Mouse (Mus musculus) stomach, embryonic 16.5 days (tissue): ENCODE results near the gene Timp4. TPM values are rescaled to one million over a fixed set of nuclear protein-coding genes. Genes with fewer than 3 reads are reported as not detected.
"Not testable (repeated sequence)": the region's sequence is repeated elsewhere in the genome, so short reads cannot be mapped to it uniquely, and the experiment has no call there.

Experiments used
- ATAC-seq: fragments of 200-750 bp; cut with Nextera tagmentation; 2 replicates; pipeline ENCODE4 v1.8.0; 2017; ENCODE audit warnings: moderate number of reproducible peaks, moderate TSS enrichment; ENCODE audit not compliant: insufficient read depth, low FRiP score
- H3K27ac ChIP-seq: fragments of 300-500 bp; sonication (generic); 2 replicates; pipeline ENCODE4 v1.5.1; 2014; ENCODE audit warnings: low read length
- H3K27me3 ChIP-seq: fragments of 300-500 bp; sonication (generic); 2 replicates; pipeline ENCODE4 v1.6.1; 2014; ENCODE audit warnings: low read length, control low read depth, mixed read lengths; ENCODE audit not compliant: control insufficient read depth, insufficient read depth
- H3K36me3 ChIP-seq: fragments of 300-500 bp; sonication (generic); 2 replicates; pipeline ENCODE4 v1.6.1; 2014; ENCODE audit warnings: low read length; ENCODE audit not compliant: control insufficient read depth, insufficient read depth
- H3K4me1 ChIP-seq: fragments of 300-500 bp; sonication (generic); 2 replicates; pipeline ENCODE4 v1.6.1; 2014; ENCODE audit warnings: low read length, control low read depth, mixed read lengths; ENCODE audit not compliant: control insufficient read depth, insufficient read depth
- H3K4me2 ChIP-seq: fragments of 300-500 bp; sonication (generic); 2 replicates; pipeline ENCODE4 v1.6.1; 2014; ENCODE audit warnings: low read depth, low read length, mixed read lengths
- H3K4me3 ChIP-seq: fragments of 300-500 bp; sonication (generic); replicated peaks from 2 replicates; pipeline ENCODE4 v1.5.1; 2014; ENCODE audit warnings: mild to moderate bottlenecking, low read length
- H3K9ac ChIP-seq: fragments of 300-500 bp; sonication (generic); 2 replicates; pipeline ENCODE4 v1.6.1; 2014; ENCODE audit warnings: low read length
- H3K9me3 ChIP-seq: fragments of 300-500 bp; sonication (generic); replicated peaks from 2 replicates; pipeline ENCODE4 v1.6.1; 2016; ENCODE audit warnings: low read length, control low read depth; ENCODE audit not compliant: control insufficient read depth
- WGBS: fragments of 180-500 bp; shearing (Covaris S2); extraction: QIAGEN DNeasy Blood & Tissue Kit; methylation state at CpG from one replicate; pipeline ENCODE4 v1.1.7; 2014; 5-methylcytosine and 5-hydroxymethylcytosine counted together
- polyA plus RNA-seq: library from polyadenylated mRNA; unstranded; fragments of >200 nt; fragmentation: Nextera tagmentation; extraction: Ambion mirVana; gene quantifications from 2 replicates; pipeline ENCODE4 v1.2.1, GENCODE M21; 2015

Gene Timp4
- polyA plus RNA-seq, 1 experiment from 2014 or later, result 1.4 TPM

- Histone ChIP-seq H3K9me3 (no peaks in the 10 kb centered on the region), H3K27me3 (no peaks in the 10 kb centered on the region), H3K27ac (no peak overlapping the region), H3K4me2 (no peak overlapping the region), H3K9ac (no peak overlapping the region), H3K4me3 (no peak overlapping the region), H3K36me3 (no peaks in the 10 kb centered on the region), H3K4me1 (no peaks in the 10 kb centered on the region)
- 54% methylated on average over 3 of the region's 3 CpGs for WGBS
- ATAC-seq, result no peak
Measured at GRCm38 (mm10) chr6:115241131-115241699, 10.8 kb downstream of the Timp4 start.

- not testable (repeated sequence) for H3K4me3 ChIP-seq, H3K4me1 ChIP-seq, H3K36me3 ChIP-seq, H3K27me3 ChIP-seq, H3K4me2 ChIP-seq, ATAC-seq, H3K9me3 ChIP-seq
- peak overlapping the region; percentile 34; the same call in 1 of the 2 replicates for H3K27ac ChIP-seq
- H3K9ac ChIP-seq, result 0 out of 2 replicates have a peak overlapping the region, but pooled peaks have one; percentile 17
- WGBS, result 45% methylated on average over 2 of the region's 2 CpGs
Measured at GRCm38 (mm10) chr6:115240431-115240830, 11.6 kb downstream of the Timp4 start.

GRCm38 (mm10) chr6:115239335-115239734 is 12.7 kb downstream of the Timp4 start:
- H3K27me3 ChIP-seq, result no peaks in the 10 kb centered on the region
- H3K36me3 ChIP-seq, result no peaks in the 10 kb centered on the region
- 80% methylated on average over 7 of the region's 7 CpGs for WGBS
- no peak overlapping the region for H3K4me3 ChIP-seq
- H3K27ac ChIP-seq, result no peak overlapping the region
- no peaks in the 10 kb centered on the region for H3K4me1 ChIP-seq
- no peak for ATAC-seq
- no peak overlapping the region for H3K9ac ChIP-seq
- H3K9me3 ChIP-seq, result no peaks in the 10 kb centered on the region
- H3K4me2 ChIP-seq, result no peak overlapping the region

- H3K4me2 ChIP-seq, result no peak overlapping the region
- no peak overlapping the region for H3K27ac ChIP-seq
- no peak overlapping the region for H3K9ac ChIP-seq
- no peak overlapping the region for H3K4me3 ChIP-seq
- no peaks in the 10 kb centered on the region for H3K27me3 ChIP-seq
- H3K4me1 ChIP-seq, result no peaks in the 10 kb centered on the region
- no peak for ATAC-seq
- H3K36me3 ChIP-seq, result no peaks in the 10 kb centered on the region
- H3K9me3 ChIP-seq, result no peaks in the 10 kb centered on the region
- WGBS, result 80% methylated on average over 9 of the region's 9 CpGs
Measured at GRCm38 (mm10) chr6:115238031-115239027, 13.7 kb downstream of the Timp4 start.

- WGBS, result 68% methylated on average over 1 of the region's 1 CpGs
- H3K36me3 ChIP-seq, result no peaks in the 10 kb centered on the region
- no peak overlapping the region for H3K4me2 ChIP-seq
- no peaks in the 10 kb centered on the region for H3K27me3 ChIP-seq
- H3K27ac ChIP-seq, result peak overlapping the region; percentile 21; the same call in 1 of the 2 replicates
- ATAC-seq, result no peak
- H3K4me3 ChIP-seq, result no peak overlapping the region
- no peak overlapping the region for H3K9ac ChIP-seq
- no peaks in the 10 kb centered on the region for H3K9me3 ChIP-seq
- peaks cover 10% of the 10 kb centered on the region; the same call in 1 of the 2 replicates for H3K4me1 ChIP-seq
Measured at GRCm38 (mm10) chr6:115232562-115232961, 19.4 kb downstream of the Timp4 start.

GRCm38 (mm10) chr6:115231836-115232235 is 20.2 kb downstream of the Timp4 start:
- H3K4me3 ChIP-seq, result no peak overlapping the region
- H3K27me3 ChIP-seq, result no peaks in the 10 kb centered on the region
- no peaks in the 10 kb centered on the region for H3K36me3 ChIP-seq
- no peak overlapping the region for H3K9ac ChIP-seq
- H3K9me3 ChIP-seq, result no peaks in the 10 kb centered on the region
- WGBS, result 62% methylated on average over 4 of the region's 4 CpGs
- peaks cover 13% of the 10 kb centered on the region for H3K4me1 ChIP-seq
- H3K27ac ChIP-seq, result peak overlapping the region; percentile 29; the same call in 1 of the 2 replicates
- no peak overlapping the region for H3K4me2 ChIP-seq
- no peak for ATAC-seq

GRCm38 (mm10) chr6:115230557-115230956 is 21.4 kb downstream of the Timp4 start:
- Histone ChIP-seq H3K9ac (no peak overlapping the region), H3K4me3 (no peak overlapping the region), H3K36me3 (no peaks in the 10 kb centered on the region), H3K9me3 (no peaks in the 10 kb centered on the region), H3K4me1 (peaks cover 13% of the 10 kb centered on the region), H3K27ac (peak overlapping the region; percentile 43; the same call in 1 of the 2 replicates), H3K4me2 (no peak overlapping the region), H3K27me3 (no peaks in the 10 kb centered on the region)
- no peak for ATAC-seq
- WGBS, result 70% methylated on average over 3 of the region's 3 CpGs

- ATAC-seq, result peak; percentile 71
Measured at GRCm38 (mm10) chr6:115227529-115227928, 24.5 kb downstream of the Timp4 start.

GRCm38 (mm10) chr6:115227043-115227442 is 25.0 kb downstream of the Timp4 start, which contains the start of gene Gm17482:
TSS of gene Gm17482 (plus strand) at chr6:115227343.
- Histone ChIP-seq H3K36me3 (no peaks in the 10 kb centered on the region), H3K27ac (peak within 1 kb of the TSS; percentile 46; the same call in 1 of the 2 replicates), H3K9me3 (no peaks in the 10 kb centered on the region), H3K4me2 (no peak within 1 kb of the TSS), H3K4me3 (no peak within 1 kb of the TSS), H3K27me3 (no peaks in the 10 kb centered on the region), H3K4me1 (peaks cover 12% of the 10 kb centered on the region), H3K9ac (no peak within 1 kb of the TSS)
- no peak for ATAC-seq
- WGBS, result 71% methylated on average over 4 of the region's 4 CpGs

More at GRCm38 (mm10) chr6:115227529-115227928, 24.5 kb downstream of the Timp4 start:
- Histone ChIP-seq H3K36me3 (no peaks in the 10 kb centered on the region), H3K27me3 (no peaks in the 10 kb centered on the region), H3K27ac (no peak overlapping the region), H3K4me3 (no peak overlapping the region), H3K9me3 (no peaks in the 10 kb centered on the region), H3K9ac (no peak overlapping the region), H3K4me1 (peaks cover 13% of the 10 kb centered on the region), H3K4me2 (no peak overlapping the region)
- 9% methylated on average over 2 of the region's 2 CpGs for WGBS
